Mouse (Mus musculus): ENCODE data around the gene Smarcd2. TPM values are rescaled to one million over a fixed set of nuclear protein-coding genes. Genes with fewer than 3 reads are reported as not detected.

The Smarcd2 gene
- polyA plus RNA-seq, 2 experiments: 114 to 184 TPM

DNA sequence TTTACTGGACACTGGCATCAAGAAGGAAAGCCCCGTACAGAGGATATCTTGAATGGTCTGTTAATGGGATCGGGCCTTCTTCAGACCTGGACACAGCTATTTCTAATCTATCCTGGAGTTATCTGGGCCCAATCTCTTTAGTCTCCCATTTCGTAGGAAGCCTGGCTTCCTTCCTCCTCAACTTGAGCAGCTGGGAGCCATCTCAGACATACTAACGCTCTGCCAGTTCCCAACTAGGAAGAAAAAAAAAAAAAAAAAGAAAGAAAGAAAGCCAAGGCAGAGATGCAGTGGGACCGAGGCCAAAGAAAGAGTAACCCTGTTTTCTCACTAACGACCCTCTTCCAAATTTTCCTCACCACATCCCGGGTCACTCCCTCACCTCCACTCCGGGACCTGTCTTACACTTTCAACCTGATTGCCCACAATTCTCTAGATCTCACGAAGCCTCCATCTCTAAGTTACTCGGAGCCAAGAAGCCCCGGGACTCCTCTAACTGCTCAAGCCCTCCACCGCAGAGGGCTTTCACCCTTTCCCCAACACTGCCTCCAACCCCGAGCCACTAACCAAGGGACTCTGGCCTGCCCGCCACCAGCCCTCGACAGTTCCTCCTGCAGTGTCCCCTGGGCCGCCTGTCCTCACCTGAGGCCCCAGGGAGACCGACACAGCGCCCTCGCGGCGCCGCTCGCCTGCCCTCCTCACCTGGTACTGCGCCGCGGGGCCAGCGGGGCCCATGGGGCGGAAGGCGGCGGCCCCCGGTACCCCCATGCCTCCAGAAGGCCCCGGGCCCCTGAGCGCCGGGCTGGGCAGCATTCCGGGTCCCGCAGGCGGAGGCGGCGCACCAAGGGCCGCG is 753 bp downstream of the Smarcd2 start:
- TF ChIP-seq POLR2A (IDR thresholded peaks at IDR 0.05; ENCODE audit: borderline replicate concordance, extremely low read depth, insufficient read depth, insufficient read length): no peak
- peak overlapping the region; percentile 99 for H3K9ac ChIP-seq (ENCODE audit: low read depth, low read length, severe bottlenecking)
- ATAC-seq (ENCODE audit: low FRiP score, low read depth) (no peak), DNase-seq (ENCODE audit: low spot score) (no peak)
- WGBS: under 1% methylated on average over 40 of the region's 41 CpGs
- peak overlapping the region; percentile 98 for H3K4me3 ChIP-seq (replicated peaks; ENCODE audit: low read length)
- peaks cover 52% of the 10 kb centered on the region for H3K4me1 ChIP-seq (ENCODE audit: control insufficient read depth, insufficient read depth, low read length)
- no peaks in the 10 kb centered on the region for H3K9me3 ChIP-seq (ENCODE audit: control insufficient read depth, low read length)
- H3K4me2 ChIP-seq (replicated peaks; ENCODE audit: low read depth, low read length, severe bottlenecking): peak overlapping the region; percentile 79
- no peaks in the 10 kb centered on the region for H3K27me3 ChIP-seq (ENCODE audit: control insufficient read depth, insufficient read depth, low read length)
- peak overlapping the region; percentile 95 for H3K27ac ChIP-seq (replicated peaks; ENCODE audit: low read depth, low read length)
- H3K36me3 ChIP-seq (ENCODE audit: control insufficient read depth, insufficient read depth, low read length): peaks cover 3% of the 10 kb centered on the region; the same call in 1 of the 2 replicates

DNA sequence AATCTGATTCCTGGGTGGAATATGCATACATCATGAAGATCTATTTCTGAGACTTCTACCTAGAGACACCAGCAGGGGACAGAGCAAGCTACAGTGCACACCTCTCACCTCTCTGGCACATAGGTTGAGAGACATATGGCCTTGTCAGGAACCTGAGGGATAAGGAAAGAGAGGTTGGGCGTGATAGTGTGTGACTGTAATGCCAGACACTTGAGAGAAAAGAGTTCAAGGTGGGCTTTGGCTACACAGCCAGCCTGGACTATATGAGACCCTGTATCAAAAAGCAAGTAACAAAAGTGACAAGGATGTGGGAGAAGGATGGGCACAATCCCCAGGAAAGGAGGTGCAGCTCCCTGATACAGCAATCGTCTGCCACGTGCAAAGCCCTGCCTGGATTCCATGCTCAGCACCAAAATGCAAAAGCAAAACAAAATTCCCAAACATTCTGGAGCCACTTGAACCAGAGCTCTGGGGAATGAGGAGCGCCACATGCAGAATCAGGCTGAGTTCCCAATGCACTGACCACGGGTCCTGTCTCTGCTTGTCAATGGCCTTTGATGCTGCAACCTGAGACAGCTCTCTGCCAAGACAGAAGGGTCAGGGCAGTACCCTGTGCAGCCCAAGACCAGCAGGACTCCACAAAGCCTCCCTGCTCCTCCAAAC is 1.5 kb downstream of the Smarcd2 start:
- WGBS: 22% methylated on average over 5 of the region's 5 CpGs
- ATAC-seq (ENCODE audit: low FRiP score, low read depth): no peak
- Histone ChIP-seq H3K9ac (ENCODE audit: low read depth, low read length, severe bottlenecking) (peak overlapping the region; percentile 99), H3K9me3 (ENCODE audit: control insufficient read depth, low read length) (no peaks in the 10 kb centered on the region), H3K27ac (replicated peaks; ENCODE audit: low read depth, low read length) (0 out of 2 replicates have a peak overlapping the region, but pooled peaks have one; percentile 9), H3K4me1 (ENCODE audit: control insufficient read depth, insufficient read depth, low read length) (peaks cover 54% of the 10 kb centered on the region), H3K27me3 (ENCODE audit: control insufficient read depth, insufficient read depth, low read length) (no peaks in the 10 kb centered on the region), H3K36me3 (ENCODE audit: control insufficient read depth, insufficient read depth, low read length) (peaks cover 10% of the 10 kb centered on the region), H3K4me2 (replicated peaks; ENCODE audit: low read depth, low read length, severe bottlenecking) (peak overlapping the region; percentile 79), H3K4me3 (replicated peaks; ENCODE audit: low read length) (peak overlapping the region; percentile 98)
- no peak for TF ChIP-seq POLR2A (IDR thresholded peaks at IDR 0.05; ENCODE audit: borderline replicate concordance, extremely low read depth, insufficient read depth, insufficient read length)
- no peak for DNase-seq (ENCODE audit: low spot score)

DNA sequence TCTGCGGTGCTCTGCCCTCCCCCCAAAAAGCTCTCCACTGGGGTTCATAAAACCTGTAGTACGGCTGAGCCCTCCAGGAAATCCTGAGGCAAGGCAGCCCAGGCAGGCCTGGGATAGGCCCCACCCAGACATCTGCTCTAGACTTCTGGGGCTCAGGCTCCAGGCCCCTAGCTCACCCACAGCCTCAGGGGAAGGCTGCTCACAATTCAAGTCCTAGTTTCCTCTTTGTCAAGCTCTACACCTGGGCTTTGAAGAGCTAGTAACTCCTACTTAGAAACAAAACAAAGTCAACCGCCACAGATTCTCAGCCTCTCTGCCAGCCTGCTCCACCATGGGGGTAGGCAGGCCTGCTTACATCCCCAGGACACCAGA is 3.7 kb downstream of the Smarcd2 start:
- peak overlapping the region; percentile 25 for H3K4me3 ChIP-seq (replicated peaks; ENCODE audit: low read length)

DNA sequence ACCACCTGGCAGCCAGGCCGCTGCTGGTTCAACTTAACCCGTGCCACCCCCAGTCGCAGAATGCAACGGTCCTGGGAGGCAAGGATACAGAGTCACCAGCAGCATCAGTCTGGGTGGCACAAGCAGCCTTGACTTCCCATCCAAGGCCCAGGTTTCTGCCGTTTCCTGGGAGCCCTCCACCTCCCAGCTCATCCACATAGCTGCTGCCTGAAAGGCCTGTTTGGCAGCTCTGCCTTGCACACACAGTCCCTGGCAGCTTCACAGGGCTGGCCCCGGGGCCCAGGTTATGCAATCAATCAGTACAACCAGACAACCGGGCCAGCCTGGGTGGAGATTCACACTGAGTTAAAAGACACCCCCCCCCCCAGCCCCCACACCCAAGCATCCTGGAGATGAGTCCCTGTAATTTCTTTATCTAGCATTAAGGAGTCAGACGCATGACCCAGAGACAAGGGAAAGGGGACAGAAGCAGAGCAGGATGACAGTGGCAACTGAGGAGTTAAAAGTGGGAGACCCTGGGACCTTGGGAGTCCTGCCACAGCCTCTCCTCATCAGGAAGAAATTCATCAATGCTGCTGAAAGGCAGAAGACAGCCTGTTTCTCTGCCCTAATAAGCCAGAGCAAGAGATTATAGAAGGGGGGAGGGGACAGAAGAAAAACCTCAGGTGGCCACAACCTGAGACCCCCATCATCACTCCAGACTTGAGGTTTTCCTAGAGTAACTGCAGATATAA is 4.3 kb downstream of the Smarcd2 start:
- Histone ChIP-seq H3K27ac (replicated peaks; ENCODE audit: low read depth, low read length) (peak overlapping the region; percentile 68), H3K36me3 (ENCODE audit: control insufficient read depth, insufficient read depth, low read length) (peaks cover 38% of the 10 kb centered on the region), H3K4me3 (replicated peaks; ENCODE audit: low read length) (peak overlapping the region; percentile 25), H3K4me1 (ENCODE audit: control insufficient read depth, insufficient read depth, low read length) (peaks cover 47% of the 10 kb centered on the region), H3K27me3 (ENCODE audit: control insufficient read depth, insufficient read depth, low read length) (no peaks in the 10 kb centered on the region), H3K9me3 (ENCODE audit: control insufficient read depth, low read length) (no peaks in the 10 kb centered on the region), H3K4me2 (replicated peaks; ENCODE audit: low read depth, low read length, severe bottlenecking) (peak overlapping the region; percentile 42), H3K9ac (ENCODE audit: low read depth, low read length, severe bottlenecking) (peak overlapping the region; percentile 34)
- no peak for TF ChIP-seq POLR2A (IDR thresholded peaks at IDR 0.05; ENCODE audit: borderline replicate concordance, extremely low read depth, insufficient read depth, insufficient read length)
- WGBS: 8% methylated on average over 8 of the region's 8 CpGs
- peak; percentile 58 for DNase-seq (ENCODE audit: low spot score)
- ATAC-seq (ENCODE audit: low FRiP score, low read depth): no peak

More for the DNA sequence above, 3.7 kb downstream of the Smarcd2 start:
- peak overlapping the region; percentile 42 for H3K4me2 ChIP-seq (replicated peaks; ENCODE audit: low read depth, low read length, severe bottlenecking)
- TF ChIP-seq POLR2A (IDR thresholded peaks at IDR 0.05; ENCODE audit: borderline replicate concordance, extremely low read depth, insufficient read depth, insufficient read length): no peak
- WGBS: 2% methylated on average over 3 of the region's 3 CpGs
- no peak for ATAC-seq (ENCODE audit: low FRiP score, low read depth)
- no peaks in the 10 kb centered on the region for H3K27me3 ChIP-seq (ENCODE audit: control insufficient read depth, insufficient read depth, low read length)
- peak overlapping the region; percentile 68 for H3K27ac ChIP-seq (replicated peaks; ENCODE audit: low read depth, low read length)
- peaks cover 49% of the 10 kb centered on the region for H3K4me1 ChIP-seq (ENCODE audit: control insufficient read depth, insufficient read depth, low read length)
- peak overlapping the region; percentile 34; the same call in 1 of the 2 replicates for H3K9ac ChIP-seq (ENCODE audit: low read depth, low read length, severe bottlenecking)
- DNase-seq (ENCODE audit: low spot score): peak; percentile 42
- peaks cover 33% of the 10 kb centered on the region for H3K36me3 ChIP-seq (ENCODE audit: control insufficient read depth, insufficient read depth, low read length)
- no peaks in the 10 kb centered on the region for H3K9me3 ChIP-seq (ENCODE audit: control insufficient read depth, low read length)

DNA sequence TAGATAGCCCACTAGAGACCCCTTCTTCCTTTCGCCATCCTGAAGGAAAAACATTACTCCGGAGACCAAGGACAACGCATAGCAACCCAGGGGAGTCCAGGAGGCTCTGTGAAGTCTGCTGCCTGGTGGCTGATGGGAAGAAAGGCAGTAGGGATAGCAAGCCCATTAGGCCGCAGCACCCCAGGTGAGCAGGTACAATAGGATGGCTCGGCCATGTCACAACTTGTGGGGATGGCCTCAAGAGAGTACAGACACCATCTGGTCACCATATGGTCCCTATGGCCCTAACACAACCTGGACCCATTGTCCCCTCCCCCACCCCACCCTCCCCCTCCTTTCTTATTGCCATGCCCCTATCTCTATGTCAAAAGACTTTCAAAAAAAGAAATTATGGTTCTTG is 4.9 kb downstream of the Smarcd2 start:
- Histone ChIP-seq H3K9me3 (ENCODE audit: control insufficient read depth, low read length) (no peaks in the 10 kb centered on the region), H3K4me3 (replicated peaks; ENCODE audit: low read length) (peak overlapping the region; percentile 25), H3K27me3 (ENCODE audit: control insufficient read depth, insufficient read depth, low read length) (no peaks in the 10 kb centered on the region), H3K4me1 (ENCODE audit: control insufficient read depth, insufficient read depth, low read length) (peaks cover 44% of the 10 kb centered on the region), H3K4me2 (replicated peaks; ENCODE audit: low read depth, low read length, severe bottlenecking) (peak overlapping the region; percentile 42), H3K9ac (ENCODE audit: low read depth, low read length, severe bottlenecking) (peak overlapping the region; percentile 34), H3K27ac (replicated peaks; ENCODE audit: low read depth, low read length) (peak overlapping the region; percentile 72), H3K36me3 (ENCODE audit: control insufficient read depth, insufficient read depth, low read length) (peaks cover 44% of the 10 kb centered on the region)
- TF ChIP-seq POLR2A (IDR thresholded peaks at IDR 0.05; ENCODE audit: borderline replicate concordance, extremely low read depth, insufficient read depth, insufficient read length): no peak
- 23% methylated on average over 5 of the region's 5 CpGs for WGBS
- DNase-seq (ENCODE audit: low spot score) (no peak), ATAC-seq (ENCODE audit: low FRiP score, low read depth) (no peak)

Data from limb, embryonic 14.5 days (tissue).